Mouse (Mus musculus) kidney, adult 9 months (tissue): ENCODE measurements around the gene Cib3.

ENCODE experiments used
- DNase-seq: peaks from one replicate; pipeline ENCODE4 v3.0.0; 2022

Cib3 gene

GRCm38 (mm10) chr8:72212751-72213150, at the start of gene Cib3:
Gene Cib3 (minus strand): TSS chr8:72212837.
- no peak for DNase-seq

DNA sequence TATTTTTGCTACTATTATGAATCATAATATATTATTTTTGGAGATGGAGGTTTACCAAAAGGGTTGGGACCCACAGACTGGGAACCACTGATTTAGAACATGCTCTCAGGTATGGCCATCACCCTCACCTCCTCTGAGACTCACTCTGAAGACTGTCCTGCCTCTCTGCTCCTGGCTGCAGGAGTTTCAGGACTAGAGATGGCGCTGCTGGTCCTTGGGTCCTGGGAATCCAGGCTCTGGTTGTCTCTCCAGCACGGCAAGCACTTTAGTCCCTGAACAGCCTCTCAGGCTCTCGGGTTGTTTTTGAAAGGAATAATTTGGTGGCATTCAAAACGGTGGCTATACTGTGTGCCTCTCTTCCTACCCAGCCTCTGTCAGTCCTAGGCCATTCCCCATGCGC, 49.2 kb upstream of the Cib3 start:
- peak; percentile 31 for DNase-seq

- no peak for DNase-seq
Measured at GRCm38 (mm10) chr8:72261431-72261830, 48.8 kb upstream of the Cib3 start.

- DNase-seq = peak; percentile 71
Measured at GRCm38 (mm10) chr8:72261019-72261418, 48.4 kb upstream of the Cib3 start.

GRCm38 (mm10) chr8:72260585-72260984, 47.9 kb upstream of the Cib3 start:
- no peak for DNase-seq

- DNase-seq = no peak
Measured at GRCm38 (mm10) chr8:72259862-72260261, 47.2 kb upstream of the Cib3 start.

- no peak for DNase-seq
Measured at GRCm38 (mm10) chr8:72257902-72258238, 45.2 kb upstream of the Cib3 start.

GRCm38 (mm10) chr8:72257171-72257901, 44.7 kb upstream of the Cib3 start:
- DNase-seq = no peak

- DNase-seq = no peak
Measured at GRCm38 (mm10) chr8:72244610-72245009, 32.0 kb upstream of the Cib3 start.

DNA sequence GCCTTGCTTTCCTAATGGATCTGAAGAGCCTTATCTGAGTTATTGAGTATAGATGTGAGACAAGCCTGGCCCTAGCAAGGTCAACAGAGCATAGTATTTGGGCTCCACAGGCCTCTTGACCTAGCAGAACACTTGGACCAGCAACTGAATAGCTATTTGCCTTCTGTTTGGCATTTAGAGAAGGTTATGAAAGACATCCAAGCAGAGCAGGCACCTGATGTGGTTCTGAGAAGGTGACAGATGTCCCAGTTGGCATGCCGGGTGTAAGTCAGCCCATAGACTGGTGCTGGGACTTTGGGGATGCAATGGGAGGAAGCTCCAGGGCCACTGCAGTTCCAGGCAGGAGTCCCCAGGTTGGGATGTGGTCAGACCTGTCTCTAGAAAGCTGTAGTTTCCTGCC, 29.6 kb upstream of the Cib3 start:
- DNase-seq = no peak

- DNase-seq = no peak
Measured at GRCm38 (mm10) chr8:72240951-72241350, 28.3 kb upstream of the Cib3 start.

- no peak for DNase-seq
Measured at GRCm38 (mm10) chr8:72240403-72240763, 27.7 kb upstream of the Cib3 start.

GRCm38 (mm10) chr8:72239499-72240402, 27.1 kb upstream of the Cib3 start, which contains the start of gene Ap1m1:
Gene Ap1m1 (plus strand): TSS chr8:72240018.
- DNase-seq = peak; percentile 98

DNA sequence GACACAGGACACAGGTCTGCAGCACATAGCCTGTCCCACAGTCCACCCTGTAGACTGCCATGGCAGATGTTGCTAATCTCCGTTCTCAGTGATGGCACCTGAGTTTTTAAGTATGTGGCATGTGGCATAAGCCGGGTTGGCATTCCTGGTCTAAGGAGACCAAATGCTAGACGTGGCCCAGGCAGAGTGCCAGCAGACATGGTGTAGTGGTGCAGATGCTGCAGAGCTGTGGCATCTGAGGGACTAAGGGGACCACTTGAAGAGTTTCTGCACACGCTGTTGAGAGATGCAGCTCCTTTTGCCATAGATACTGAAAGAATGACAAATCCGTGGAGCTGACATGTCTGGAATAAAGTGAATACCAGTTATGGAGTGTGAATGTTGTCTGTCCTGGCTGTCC, 10.0 kb upstream of the Cib3 start:
- no peak for DNase-seq

GRCm38 (mm10) chr8:72220758-72221157, 8.1 kb upstream of the Cib3 start:
- no peak for DNase-seq

GRCm38 (mm10) chr8:72219541-72220363, 7.1 kb upstream of the Cib3 start, which contains the start of gene Fam32a:
Gene Fam32a (plus strand): TSS chr8:72219730.
- peak; percentile 95 for DNase-seq

DNA sequence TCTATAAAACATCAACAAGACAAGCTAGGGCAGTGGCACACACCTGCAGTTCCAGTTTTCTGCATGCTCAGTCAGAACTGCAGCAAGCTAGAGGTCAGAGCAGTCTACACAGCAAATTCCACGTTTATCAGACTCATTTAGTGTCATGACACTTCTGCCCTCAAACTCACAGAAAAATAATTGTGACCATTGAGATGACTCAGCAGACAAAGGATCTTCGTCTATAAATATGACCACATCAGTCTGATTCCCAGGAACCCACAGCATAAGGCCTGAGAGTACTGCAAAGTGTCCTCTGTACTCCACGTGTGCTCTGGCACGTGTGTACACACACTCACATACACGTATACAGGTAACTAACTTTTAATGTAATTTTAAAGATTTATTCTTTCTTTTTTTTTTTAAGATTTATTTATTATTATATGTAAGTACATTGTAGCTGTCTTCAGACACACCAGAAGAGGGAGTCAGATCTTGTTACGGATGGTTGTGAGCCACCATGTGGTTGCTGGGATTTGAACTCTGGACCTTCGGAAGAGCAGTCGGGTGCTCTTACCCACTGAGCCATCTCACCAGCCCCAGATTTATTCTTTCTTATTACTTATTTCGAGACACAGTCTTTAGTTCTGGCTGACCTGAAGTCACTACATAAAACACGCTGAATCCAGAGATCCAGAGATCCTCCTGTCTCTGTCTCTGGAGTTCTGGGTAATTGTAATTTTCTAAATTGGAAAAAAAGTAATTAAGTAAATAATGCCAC, 6.3 kb upstream of the Cib3 start:
- DNase-seq = no peak

- no peak for DNase-seq
Measured at GRCm38 (mm10) chr8:72215871-72216270, 3.2 kb upstream of the Cib3 start.

DNA sequence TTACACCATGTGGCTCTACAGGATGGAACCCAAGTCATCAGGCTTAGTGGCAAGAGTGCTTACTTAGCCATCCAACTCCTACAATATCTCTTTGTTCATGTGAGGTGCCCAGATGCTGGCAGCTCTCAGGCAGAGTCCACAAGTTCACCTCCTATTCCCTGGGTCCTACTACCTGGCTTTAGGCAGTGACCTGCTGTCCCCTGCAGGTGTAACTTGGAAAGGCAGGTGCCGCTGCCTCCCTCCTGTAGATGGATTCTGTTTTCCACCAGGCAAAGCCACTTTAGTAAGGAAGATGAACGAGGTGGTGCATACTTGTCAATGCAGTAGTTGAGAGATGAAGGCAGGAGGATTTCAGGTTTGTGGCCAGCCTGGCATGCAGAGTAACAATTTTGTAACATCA, 2.4 kb upstream of the Cib3 start:
- peak; percentile 71 for DNase-seq

GRCm38 (mm10) chr8:72213536-72213935, 899 bp upstream of the Cib3 start, which contains the start of gene Gm11034:
Gene Gm11034 (minus strand): TSS chr8:72213636.
- no peak for DNase-seq

DNA sequence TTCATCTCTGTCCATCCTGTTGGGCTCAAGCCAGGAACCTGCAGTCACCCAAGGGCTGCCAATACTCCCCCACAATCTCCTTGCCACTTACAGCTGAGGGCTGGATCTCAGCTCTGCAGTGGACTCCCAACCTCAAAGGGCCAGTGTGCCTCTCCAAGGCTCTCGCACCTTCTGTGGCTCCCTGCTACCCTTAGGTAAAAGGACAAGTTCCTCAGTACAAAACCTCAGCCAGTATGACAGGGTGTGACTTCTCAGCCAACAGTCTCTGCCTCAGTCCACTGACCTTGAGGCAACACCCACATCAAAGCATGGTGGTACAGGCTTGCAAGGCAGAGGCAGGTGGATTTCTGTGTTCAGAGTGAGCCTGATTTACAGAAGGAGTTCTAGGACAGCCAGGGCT, 791 bp downstream of the Cib3 start:
- DNase-seq = no peak

DNA sequence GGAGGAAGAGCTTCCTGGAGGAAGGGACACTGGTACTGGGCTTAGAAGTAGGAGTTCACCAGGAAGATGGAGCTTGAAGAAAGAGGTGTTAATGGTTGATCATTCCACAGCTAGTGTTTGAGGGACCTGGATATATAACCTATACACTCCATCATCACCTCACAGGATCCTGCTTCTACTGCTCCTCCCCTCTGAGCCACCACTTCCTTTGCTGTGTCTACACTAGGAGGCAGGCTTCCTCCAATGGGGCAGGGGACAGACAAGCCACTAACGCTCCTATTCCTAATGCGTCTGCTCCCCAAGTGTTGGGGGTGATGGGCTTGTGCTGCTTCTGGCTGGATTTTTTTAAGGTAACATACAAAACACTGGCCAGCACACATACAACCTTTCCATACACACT, 1.9 kb downstream of the Cib3 start:
- DNase-seq = no peak
